Mouse (Mus musculus): ENCODE measurements around the gene Clk3.

DNA sequence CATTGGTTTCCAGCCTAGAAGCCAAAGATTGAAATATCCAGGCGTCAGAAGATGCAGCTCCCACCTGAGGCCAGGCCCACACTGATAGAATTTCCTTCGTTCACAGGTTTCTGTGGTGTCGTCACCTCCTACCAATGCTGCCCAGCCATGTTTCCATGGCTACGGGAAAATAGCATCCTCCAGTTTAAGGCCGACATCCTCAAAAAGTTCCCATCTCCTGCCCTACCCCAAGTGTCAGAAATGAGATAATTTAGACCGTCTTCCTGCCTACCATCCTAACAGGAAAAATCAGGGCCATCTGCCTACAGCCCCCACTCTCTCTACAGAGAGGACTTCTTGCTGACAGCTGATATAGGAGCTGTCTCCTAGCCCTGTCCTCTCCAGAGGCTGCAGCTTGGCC lies 771 bp upstream of the Clk3 start:
- TF ChIP-seq POLR2A (IDR thresholded peaks at IDR 0.05; ENCODE audit: insufficient read depth, low read depth, low read length), result no peak
- no peak for TF ChIP-seq EP300 (IDR thresholded peaks at IDR 0.05; ENCODE audit: insufficient read depth, low read depth, low read length)
